Mouse (Mus musculus) liver, postnatal 0 days (tissue): Measurements from ENCODE around the gene Plekha6.

Experiments used
- CTCF ChIP-seq: sonication (generic); IDR thresholded peaks from 2 replicates; pipeline ENCODE4 v1.5.1; 2016; ENCODE audit warnings: antibody characterized with exemption, low read depth
- EP300 ChIP-seq: IDR thresholded peaks from 2 replicates; pipeline ENCODE4 v1.6.1; 2016; ENCODE audit warnings: antibody characterized with exemption, low read depth, mild to moderate bottlenecking

- no peak for TF ChIP-seq CTCF
- peak; percentile 47; the same call in 1 of the 2 replicates for TF ChIP-seq EP300
Observed at GRCm38 (mm10) chr1:133118844-133119243, 45.2 kb upstream of the Plekha6 start.
